Mouse (Mus musculus) C2C12 (cell line): ENCODE measurements around the gene Actr1b. TPM values are rescaled to one million over a fixed set of nuclear protein-coding genes. Genes with fewer than 3 reads are reported as not detected.

Source experiments
- H3K27me3 ChIP-seq: one replicate; pipeline ENCODE4 v1.6.1; 2011; ENCODE audit not compliant: control insufficient read depth, insufficient read depth, insufficient read length
- H3K36me3 ChIP-seq: one replicate; pipeline ENCODE4 v1.6.1; 2011; ENCODE audit not compliant: control insufficient read depth, insufficient read depth
- H3K4me3 ChIP-seq: one replicate; pipeline ENCODE4 v1.5.1; 2011; ENCODE audit warnings: mild to moderate bottlenecking, control low read depth; ENCODE audit not compliant: poor library complexity, insufficient read depth, severe bottlenecking
- H3K79me2 ChIP-seq: one replicate; pipeline ENCODE4 v1.6.1; 2011; ENCODE audit not compliant: control insufficient read depth, insufficient read depth
- H3K79me3 ChIP-seq: one replicate; pipeline ENCODE4 v1.6.1; 2011; ENCODE audit warnings: low read depth, control low read depth
- H3ac ChIP-seq: one replicate; pipeline ENCODE3; 2011; ENCODE audit warnings: low read depth; ENCODE audit not compliant: control insufficient read depth, insufficient read length
- CEBPB ChIP-seq: IDR thresholded peaks from one replicate; pipeline ENCODE4 v1.6.1; 2011; ENCODE audit warnings: low read depth, mild to moderate bottlenecking, control low read depth, moderate library complexity
- CTCF ChIP-seq: IDR thresholded peaks from one replicate; pipeline ENCODE4 v1.5.1; 2011; ENCODE audit not compliant: control insufficient read depth, insufficient read depth, insufficient read length
- FOSL1 ChIP-seq: IDR thresholded peaks from one replicate; pipeline ENCODE4 v1.8.0; 2011; ENCODE audit warnings: mild to moderate bottlenecking, low read length; ENCODE audit not compliant: poor library complexity, insufficient read depth, severe bottlenecking
- MAX ChIP-seq: IDR thresholded peaks from one replicate; pipeline ENCODE4 v1.6.1; 2011; ENCODE audit warnings: mild to moderate bottlenecking, control low read depth
- MYOD1 ChIP-seq: IDR thresholded peaks from one replicate; pipeline ENCODE4 v1.6.1; 2011; ENCODE audit warnings: low read depth; ENCODE audit not compliant: control insufficient read depth, insufficient read length
- MYOG ChIP-seq: IDR thresholded peaks from one replicate; pipeline ENCODE4 v1.6.1; 2011; ENCODE audit not compliant: control insufficient read depth, insufficient read length; ENCODE audit errors: extremely low read depth
- USF1 ChIP-seq: IDR thresholded peaks from one replicate; pipeline ENCODE4 v1.6.1; 2011; ENCODE audit warnings: low read depth, mild to moderate bottlenecking, control low read depth, moderate library complexity
- long read RNA-seq, 2 experiments: library from polyadenylated mRNA; unstranded; transcript quantifications; one replicate each; pipeline ENCODE4 v2.0.0; 2019 to 2020
- polyA plus RNA-seq: library from polyadenylated mRNA; unstranded; fragments of >200 nt; fragmentation: generic; extraction: Trizol; gene quantifications from one replicate; pipeline ENCODE4 v1.2.1, GENCODE M21; 2012; ENCODE audit warnings: missing spikeins

The Actr1b gene
- polyA plus RNA-seq: 106 TPM
- long read RNA-seq, experiment 1, transcript Actr1b-201 (11 exons, 3,248 nt): major isoform, 73 of 101 reads
- long read RNA-seq, experiment 1, partial matches to known transcripts: 4 of 101 reads
- long read RNA-seq, experiment 1, other reads (novel, unspliced or antisense): 24 of 101 reads
- long read RNA-seq, experiment 2, transcript Actr1b-201 (11 exons, 3,248 nt): major isoform, 827 of 921 reads
- long read RNA-seq, experiment 2, partial matches to known transcripts: 23 of 921 reads
- long read RNA-seq, experiment 2, other reads (novel, unspliced or antisense): 71 of 921 reads

DNA sequence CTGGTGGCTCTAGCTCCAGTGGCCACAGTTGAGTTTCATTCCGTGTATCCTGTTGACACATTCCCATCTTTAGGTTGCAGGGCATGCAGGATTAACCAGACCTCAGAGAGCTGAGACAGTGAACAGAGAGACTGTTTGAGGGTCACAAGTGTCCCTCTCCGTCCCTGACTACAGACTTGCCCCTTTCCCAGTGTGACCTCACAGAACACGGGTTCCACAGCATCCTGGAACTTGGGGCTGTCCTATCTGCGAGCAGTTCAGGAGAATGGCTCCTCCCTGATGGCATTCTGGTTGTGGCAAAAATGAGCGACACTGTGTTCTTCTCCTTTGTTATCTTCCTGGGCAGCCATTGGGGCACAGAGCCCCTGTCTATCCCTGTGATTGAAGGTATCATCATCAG lies at the start of gene Actr1b:
Gene Actr1b, minus strand, starts transcription at position 112 of the 400 bp plus-strand sequence.
- TF ChIP-seq MYOD1 (no peak), CTCF (no peak), MYOG (no peak), FOSL1 (no peak), CEBPB (no peak), MAX (no peak), USF1 (no peak)
- Histone ChIP-seq H3K4me3 (no peak within 1 kb of the TSS), H3K79me3 (peaks cover 4% of the 10 kb centered on the region), H3K79me2 (peaks cover 4% of the 10 kb centered on the region), H3K36me3 (no peaks in the 10 kb centered on the region), H3ac (no peak within 1 kb of the TSS), H3K27me3 (peaks cover 29% of the 10 kb centered on the region)

GRCm38 (mm10) chr1:36761568-36761967 lies 47.3 kb upstream of the Actr1b start, which contains the start of gene Zap70:
Gene Zap70 (plus strand): TSS chr1:36761798.
- no peak within 1 kb of the TSS for H3ac ChIP-seq
- no peaks in the 10 kb centered on the region for H3K36me3 ChIP-seq
- peaks cover 19% of the 10 kb centered on the region for H3K27me3 ChIP-seq
- H3K79me3 ChIP-seq: no peaks in the 10 kb centered on the region
- H3K79me2 ChIP-seq: no peaks in the 10 kb centered on the region
- TF ChIP-seq CEBPB: no peak
- TF ChIP-seq FOSL1: no peak
- H3K4me3 ChIP-seq: no peak within 1 kb of the TSS

- TF ChIP-seq FOSL1 (no peak), MYOG (no peak), CEBPB (no peak), MYOD1 (no peak), MAX (no peak), CTCF (no peak), USF1 (no peak)
These were observed 46.8 kb upstream of the Actr1b start for GRCm38 (mm10) chr1:36761061-36761460.

DNA sequence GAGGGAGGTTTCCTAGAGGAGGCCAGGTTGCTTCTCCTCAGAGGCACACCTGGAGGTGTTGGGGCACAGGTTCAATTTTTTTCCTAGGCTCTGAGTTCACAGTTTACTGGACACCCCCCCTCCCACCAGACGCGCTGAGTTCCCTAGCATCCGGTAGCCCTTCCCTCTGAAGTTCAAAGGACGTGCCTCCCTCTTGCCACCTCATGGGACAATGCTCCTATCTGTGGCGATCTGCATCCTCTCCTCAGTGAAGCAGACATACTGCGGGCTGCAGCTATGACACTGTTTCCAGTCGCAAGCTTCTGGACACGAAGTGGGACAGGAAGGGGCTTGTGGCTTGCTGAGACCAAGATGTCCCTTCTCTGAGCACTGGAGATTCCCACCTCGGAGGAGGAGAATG lies 46.2 kb upstream of the Actr1b start:
- Histone ChIP-seq H3ac (no peak overlapping the region), H3K79me3 (no peaks in the 10 kb centered on the region), H3K79me2 (no peaks in the 10 kb centered on the region), H3K27me3 (peaks cover 21% of the 10 kb centered on the region), H3K4me3 (no peak overlapping the region), H3K36me3 (no peaks in the 10 kb centered on the region)
- TF ChIP-seq CEBPB: no peak
- TF ChIP-seq FOSL1: no peak
- TF ChIP-seq USF1: no peak
- no peak for TF ChIP-seq MAX
- no peak for TF ChIP-seq MYOD1
- TF ChIP-seq MYOG: no peak
- no peak for TF ChIP-seq CTCF

More at GRCm38 (mm10) chr1:36761061-36761460, 46.8 kb upstream of the Actr1b start:
- no peak overlapping the region for H3K4me3 ChIP-seq
- H3K27me3 ChIP-seq: peaks cover 22% of the 10 kb centered on the region
- no peak overlapping the region for H3ac ChIP-seq
- H3K79me3 ChIP-seq: no peaks in the 10 kb centered on the region
- H3K36me3 ChIP-seq: no peaks in the 10 kb centered on the region
- H3K79me2 ChIP-seq: no peaks in the 10 kb centered on the region

- Histone ChIP-seq H3K79me3 (no peaks in the 10 kb centered on the region), H3K27me3 (peaks cover 14% of the 10 kb centered on the region), H3K4me3 (no peak overlapping the region), H3K36me3 (no peaks in the 10 kb centered on the region), H3K79me2 (no peaks in the 10 kb centered on the region), H3ac (no peak overlapping the region)
- TF ChIP-seq CEBPB (no peak), MYOD1 (no peak), MAX (no peak), MYOG (no peak), FOSL1 (no peak), USF1 (no peak), CTCF (no peak)
These were observed 44.9 kb upstream of the Actr1b start for GRCm38 (mm10) chr1:36759076-36759475.

DNA sequence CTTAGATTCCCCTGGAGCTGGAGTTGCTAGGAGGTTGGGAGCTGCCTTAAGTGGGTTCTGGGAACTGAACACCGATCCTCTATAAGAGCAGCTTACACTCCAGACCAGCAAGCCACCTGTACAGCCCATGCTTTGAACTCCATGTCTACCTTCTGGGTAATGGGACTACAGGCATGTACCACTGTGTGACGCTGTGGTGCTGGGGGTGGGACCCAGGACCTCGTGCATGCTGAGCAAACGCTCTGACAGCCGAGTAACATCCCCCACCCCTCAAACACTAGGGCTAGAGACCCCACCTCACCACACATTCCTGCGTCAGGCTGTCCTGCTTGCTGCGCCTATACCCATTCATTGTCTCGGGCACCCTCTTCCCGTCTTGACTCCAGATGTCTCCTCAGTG lies 44.3 kb upstream of the Actr1b start:
- Histone ChIP-seq H3K36me3 (no peaks in the 10 kb centered on the region), H3K79me2 (no peaks in the 10 kb centered on the region), H3K27me3 (peaks cover 16% of the 10 kb centered on the region), H3ac (no peak overlapping the region), H3K4me3 (no peak overlapping the region), H3K79me3 (no peaks in the 10 kb centered on the region)
- no peak for TF ChIP-seq MYOD1
- no peak for TF ChIP-seq MAX
- TF ChIP-seq FOSL1: no peak
- TF ChIP-seq MYOG: no peak
- no peak for TF ChIP-seq USF1
- no peak for TF ChIP-seq CEBPB
- TF ChIP-seq CTCF: no peak
